Comparison of ENCODE assay signal across 24 mouse cellular contexts in genomic region chr6:37397254-37397653, GRCm38 (mm10).
"Had no signal": no experiment of that assay in that cellular context is flagged by ENCODE, and none has a peak within 500 bp of the region (broad histone marks: within the 10 kb centered on the region; RNA-seq: fewer than 3 reads in every experiment).

No protein-coding gene starts in this region.

- ATAC-seq: hindbrain, postnatal 0 days; liver, embryonic 12.5 days had no signal

- DNase-seq: gastrocnemius, adult 2 months; gastrocnemius, postnatal 10 days; gastrocnemius, postnatal 36 days; heart, adult 18-20 months; heart, postnatal 14 days; heart, postnatal 36 days; kidney, adult 18-20 months; kidney, adult 8-10 months; kidney, postnatal 10 days; kidney, postnatal 25 days; kidney, postnatal 4 days; liver had no signal

- H3K36me3 ChIP-seq: heart, embryonic 15.5 days; hindbrain, embryonic 13.5 days; hindbrain, embryonic 15.5 days; liver, embryonic 12.5 days had no signal

- H3K4me1 ChIP-seq: hindbrain, embryonic 13.5 days; hindbrain, embryonic 15.5 days had no signal

- H3K9ac ChIP-seq: heart, embryonic 13.5 days; heart, embryonic 15.5 days; hindbrain, embryonic 13.5 days; hindbrain, embryonic 15.5 days; limb, embryonic 12.5 days; liver, embryonic 12.5 days; liver, embryonic 14.5 days had no signal

- H3K27me3 ChIP-seq: heart, embryonic 13.5 days; heart, embryonic 15.5 days; hindbrain, embryonic 13.5 days; hindbrain, embryonic 15.5 days; limb, embryonic 12.5 days; liver, embryonic 12.5 days had no signal

- H3K27ac ChIP-seq: gastrocnemius, adult 2 months; heart, embryonic 15.5 days; hindbrain, embryonic 13.5 days; hindbrain, embryonic 15.5 days; hindbrain, postnatal 0 days; layer of hippocampus, adult 2 months; left cerebral cortex, adult 2 months; limb, embryonic 10.5 days; limb, embryonic 12.5 days; liver, embryonic 12.5 days; liver, embryonic 14.5 days had no signal

- H3K4me2 ChIP-seq: heart, embryonic 11.5 days; heart, embryonic 13.5 days; heart, embryonic 15.5 days; hindbrain, embryonic 13.5 days; hindbrain, embryonic 15.5 days; limb, embryonic 12.5 days; liver, embryonic 12.5 days had no signal

- H3K9me3 ChIP-seq: heart, embryonic 13.5 days; heart, embryonic 15.5 days; hindbrain, embryonic 13.5 days; hindbrain, embryonic 15.5 days; limb, embryonic 10.5 days; limb, embryonic 12.5 days; liver, embryonic 12.5 days had no signal

- H3K4me3 ChIP-seq: gastrocnemius, adult 2 months; heart, embryonic 13.5 days; heart, embryonic 15.5 days; hindbrain, embryonic 13.5 days; hindbrain, embryonic 15.5 days; layer of hippocampus, adult 2 months; left cerebral cortex, adult 2 months; limb, embryonic 10.5 days; limb, embryonic 12.5 days; liver, embryonic 12.5 days had no signal
